Mouse (Mus musculus) forebrain, embryonic 13.5 days (tissue): ENCODE results near the gene Mrpl20. TPM values are rescaled to one million over a fixed set of nuclear protein-coding genes. Genes with fewer than 3 reads are reported as not detected.
"Not testable (repeated sequence)": the region's sequence is repeated elsewhere in the genome, so short reads cannot be mapped to it uniquely, and the experiment has no call there.

Experiments
- ATAC-seq: fragments of 200-750 bp; cut with Nextera tagmentation; 2 replicates; pipeline ENCODE4 v1.8.0; 2017
- H3K27ac ChIP-seq: fragments of 300-500 bp; sonication (generic); 2 replicates; pipeline ENCODE4 v1.5.1; 2015; ENCODE audit warnings: inconsistent platforms, mild to moderate bottlenecking, moderate library complexity
- H3K27me3 ChIP-seq: fragments of 300-500 bp; sonication (generic); 2 replicates; pipeline ENCODE4 v1.6.1; 2015; ENCODE audit warnings: mild to moderate bottlenecking, inconsistent platforms
- H3K36me3 ChIP-seq: fragments of 300-500 bp; sonication (generic); 2 replicates; pipeline ENCODE4 v1.6.1; 2015; ENCODE audit warnings: mild to moderate bottlenecking, inconsistent platforms; ENCODE audit not compliant: poor library complexity, severe bottlenecking
- H3K4me1 ChIP-seq: fragments of 300-500 bp; sonication (generic); 2 replicates; pipeline ENCODE4 v1.6.1; 2015; ENCODE audit warnings: inconsistent platforms
- H3K4me2 ChIP-seq: fragments of 300-500 bp; sonication (generic); 2 replicates; pipeline ENCODE4 v1.6.1; 2015; ENCODE audit warnings: inconsistent platforms, mild to moderate bottlenecking, moderate library complexity
- H3K4me3 ChIP-seq: fragments of 300-500 bp; sonication (generic); 2 replicates; pipeline ENCODE4 v1.5.1; 2015; ENCODE audit warnings: mild to moderate bottlenecking, inconsistent platforms
- H3K9ac ChIP-seq: fragments of 300-500 bp; sonication (generic); 2 replicates; pipeline ENCODE4 v1.6.1; 2015; ENCODE audit warnings: mild to moderate bottlenecking, inconsistent platforms
- H3K9me3 ChIP-seq: fragments of 300-500 bp; sonication (generic); replicated peaks from 2 replicates; pipeline ENCODE4 v1.6.1; 2016; ENCODE audit warnings: inconsistent platforms
- WGBS: fragments of 180-500 bp; shearing (Covaris S2); methylation state at CpG from one replicate; pipeline ENCODE4 v1.1.7; 2015; 5-methylcytosine and 5-hydroxymethylcytosine counted together
- polyA plus RNA-seq: library from polyadenylated mRNA; unstranded; fragments of >200 nt; fragmentation: Nextera tagmentation; extraction: Ambion mirVana; gene quantifications from 2 replicates; pipeline ENCODE4 v1.2.1, GENCODE M21; 2015

The Mrpl20 gene
- polyA plus RNA-seq, 1 experiment from 2014 or later: 266 TPM

DNA sequence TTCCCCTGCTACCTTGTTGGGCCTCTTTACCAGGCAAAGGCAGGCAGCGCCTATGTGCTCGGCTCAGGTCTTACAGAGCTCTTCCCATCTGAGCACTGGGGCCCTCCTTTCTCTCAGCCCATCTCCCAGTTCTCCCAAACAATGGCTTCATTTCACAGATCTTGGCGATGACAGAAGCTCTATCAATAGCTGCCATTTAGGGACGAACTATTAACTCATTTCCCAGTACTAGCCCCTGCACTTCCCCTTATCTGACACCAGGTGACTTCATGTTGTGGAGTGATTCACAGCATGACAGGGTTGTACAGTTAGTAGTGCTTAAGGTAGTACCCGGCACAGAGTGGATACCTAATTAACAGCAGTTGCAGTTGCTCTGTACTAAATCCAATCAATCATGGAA lies 16.9 kb upstream of the Mrpl20 start, which contains the start of gene Tmem88b:
Gene Tmem88b, minus strand, starts transcription at position 56 of the 400 bp plus-strand sequence.
- no peaks in the 10 kb centered on the region for H3K27me3 ChIP-seq
- ATAC-seq: no peak
- peak within 1 kb of the TSS; percentile 84; the same call in 1 of the 2 replicates for H3K9ac ChIP-seq
- H3K4me2 ChIP-seq: peak within 1 kb of the TSS; percentile 80
- WGBS: 64% methylated on average over 5 of the region's 5 CpGs
- H3K36me3 ChIP-seq: no peaks in the 10 kb centered on the region
- no peaks in the 10 kb centered on the region for H3K9me3 ChIP-seq
- H3K27ac ChIP-seq: no peak within 1 kb of the TSS
- peak within 1 kb of the TSS; percentile 65 for H3K4me3 ChIP-seq
- H3K4me1 ChIP-seq: peaks cover 15% of the 10 kb centered on the region

DNA sequence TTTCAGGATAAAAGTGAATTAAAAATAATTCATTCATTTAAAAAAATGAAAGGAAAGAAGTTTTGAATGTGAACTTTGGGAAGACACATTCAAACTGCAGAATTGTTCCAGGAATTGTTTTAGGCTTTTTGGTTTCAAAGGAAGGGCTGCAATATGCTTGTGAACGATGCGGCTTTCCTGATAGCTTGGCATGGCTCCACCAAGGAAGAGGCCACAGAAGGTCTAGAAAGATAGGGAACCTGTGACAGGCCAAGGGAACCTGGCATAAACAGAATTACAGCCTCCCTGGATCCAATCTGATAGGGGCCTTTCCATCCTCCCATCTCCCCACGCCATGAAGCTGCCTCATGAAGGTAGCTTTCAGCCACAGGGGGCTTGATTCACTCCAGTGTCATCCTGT lies 14.4 kb upstream of the Mrpl20 start:
- Histone ChIP-seq H3K27ac (no peak overlapping the region), H3K36me3 (no peaks in the 10 kb centered on the region), H3K4me1 (peaks cover 13% of the 10 kb centered on the region), H3K4me3 (no peak overlapping the region), H3K9ac (no peak overlapping the region), H3K4me2 (no peak overlapping the region), H3K9me3 (no peaks in the 10 kb centered on the region), H3K27me3 (peaks cover 10% of the 10 kb centered on the region)
- ATAC-seq: no peak
- WGBS: 79% methylated on average over 3 of the region's 3 CpGs

DNA sequence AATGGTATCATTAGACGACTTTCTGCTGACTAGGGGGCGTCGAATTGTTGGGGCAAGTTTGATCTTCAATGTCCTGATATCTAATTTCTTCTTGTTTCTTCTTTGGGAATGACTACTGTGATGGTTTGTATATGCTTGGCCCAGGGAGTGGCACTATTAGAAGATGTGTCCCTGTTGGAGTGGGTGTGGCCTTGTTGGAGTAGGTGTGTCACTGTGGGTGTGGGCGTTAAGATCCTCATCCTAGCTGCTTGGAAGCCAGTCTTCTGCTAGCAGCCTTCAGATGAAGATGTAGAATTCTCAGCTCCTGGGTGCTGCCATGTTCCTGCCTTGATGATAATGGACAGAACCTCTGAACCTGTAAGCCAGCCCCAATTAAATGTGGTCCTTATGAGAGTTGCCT lies 13.8 kb upstream of the Mrpl20 start:
- H3K4me2 ChIP-seq, H3K4me3 ChIP-seq, H3K36me3 ChIP-seq, H3K27ac ChIP-seq, H3K9ac ChIP-seq, ATAC-seq, H3K4me1 ChIP-seq, H3K9me3 ChIP-seq: not testable (repeated sequence)
- H3K27me3 ChIP-seq: peaks cover 10% of the 10 kb centered on the region
- WGBS: 86% methylated on average over 4 of the region's 4 CpGs

DNA sequence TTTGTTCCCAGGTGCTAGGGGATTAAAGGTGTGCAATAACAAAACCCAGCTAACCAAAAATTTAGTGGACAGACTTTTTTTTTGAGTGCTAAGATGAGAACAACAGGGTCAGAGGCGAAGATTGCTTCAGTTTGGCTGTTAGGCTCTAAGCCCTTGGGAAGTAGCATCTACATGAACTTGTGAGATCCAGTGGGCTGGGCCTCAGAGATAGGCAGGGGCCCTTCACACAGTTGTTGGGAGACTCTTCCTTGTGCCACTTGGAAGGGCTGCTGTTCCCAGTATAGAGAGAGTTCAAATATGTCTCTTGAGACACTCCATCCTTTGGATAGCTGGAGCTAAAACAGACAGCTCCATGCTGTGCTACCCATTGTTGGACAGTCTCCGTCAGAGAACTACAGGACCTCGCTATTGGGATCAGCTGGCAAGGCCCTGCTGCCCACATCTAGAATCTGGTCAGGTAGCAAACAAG lies 12.6 kb upstream of the Mrpl20 start, which contains the start of gene Ankrd65:
Gene Ankrd65, plus strand, starts transcription at position 419 of the 469 bp plus-strand sequence.
- Histone ChIP-seq H3K4me3 (no peak within 1 kb of the TSS), H3K27me3 (peaks cover 10% of the 10 kb centered on the region), H3K9me3 (no peaks in the 10 kb centered on the region), H3K4me1 (peaks cover 3% of the 10 kb centered on the region; the same call in 1 of the 2 replicates), H3K9ac (no peak within 1 kb of the TSS), H3K27ac (no peak within 1 kb of the TSS), H3K4me2 (no peak within 1 kb of the TSS), H3K36me3 (no peaks in the 10 kb centered on the region)
- ATAC-seq: no peak
- 76% methylated on average over 3 of the region's 3 CpGs for WGBS

DNA sequence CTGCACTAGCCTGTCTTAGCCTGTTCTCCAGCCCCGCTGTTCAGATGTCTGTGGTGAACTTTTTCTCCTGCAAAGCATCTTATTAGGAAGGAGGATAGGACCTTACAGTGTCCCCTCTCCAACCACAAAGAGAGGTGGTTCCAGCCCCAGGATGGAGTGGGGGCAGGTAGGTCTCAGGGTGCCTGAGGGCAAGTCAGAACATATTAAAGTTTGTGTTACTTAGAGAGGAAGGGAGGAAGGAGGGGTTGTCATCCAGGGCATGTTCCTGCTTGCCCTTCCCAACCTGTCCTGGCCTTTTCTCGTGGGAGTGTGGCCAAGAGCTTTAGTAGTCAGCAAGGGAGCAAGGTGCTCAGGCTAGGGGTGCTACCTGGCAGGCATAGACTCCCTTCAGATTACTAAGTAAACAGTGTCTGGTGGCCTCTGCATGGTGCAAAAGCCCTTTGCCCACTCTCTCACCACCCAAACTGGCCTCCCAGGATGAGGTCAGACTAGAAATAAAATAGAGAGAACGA lies 12.0 kb upstream of the Mrpl20 start:
- no peaks in the 10 kb centered on the region for H3K4me1 ChIP-seq
- H3K9me3 ChIP-seq: no peaks in the 10 kb centered on the region
- no peak overlapping the region for H3K4me3 ChIP-seq
- peaks cover 10% of the 10 kb centered on the region for H3K27me3 ChIP-seq
- WGBS: 70% methylated on average over 3 of the region's 3 CpGs
- H3K4me2 ChIP-seq: no peak overlapping the region
- no peaks in the 10 kb centered on the region for H3K36me3 ChIP-seq
- ATAC-seq: no peak
- H3K27ac ChIP-seq: no peak overlapping the region
- no peak overlapping the region for H3K9ac ChIP-seq

DNA sequence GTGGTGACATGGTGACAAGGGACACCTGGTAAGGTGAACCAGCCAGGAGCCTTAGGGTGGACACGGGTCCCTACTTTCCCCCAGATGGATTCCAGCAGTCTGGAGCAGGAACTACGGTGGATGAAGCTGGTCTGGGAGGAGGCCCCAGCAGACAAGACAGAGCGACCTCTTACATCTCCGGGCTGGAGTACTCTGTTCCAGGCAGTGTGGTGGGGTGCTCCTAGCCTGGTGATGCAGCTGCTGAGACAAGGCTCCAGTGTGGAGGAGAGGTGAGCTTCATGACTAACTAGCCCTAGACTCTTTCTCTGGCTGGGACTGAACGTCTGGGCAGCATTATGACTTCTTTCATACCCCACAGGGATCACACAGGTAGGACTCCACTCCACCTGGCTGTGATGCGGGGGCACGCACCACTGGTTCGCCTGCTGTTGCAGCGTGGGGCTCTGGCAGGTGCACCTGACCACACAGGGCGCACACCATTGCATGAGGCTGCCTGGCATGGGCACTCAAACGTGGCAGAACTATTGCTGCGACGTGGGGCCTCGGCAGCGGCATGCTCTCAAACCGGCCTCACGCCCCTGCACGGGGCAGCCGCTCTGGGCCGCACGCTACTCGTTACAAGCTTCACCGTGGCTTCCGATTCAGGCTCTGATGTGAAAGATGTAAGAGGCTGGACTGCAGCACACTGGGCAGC lies 11.3 kb upstream of the Mrpl20 start:
- WGBS: 79% methylated on average over 24 of the region's 24 CpGs
- no peaks in the 10 kb centered on the region for H3K9me3 ChIP-seq
- H3K4me3 ChIP-seq: no peak overlapping the region
- H3K27me3 ChIP-seq: peaks cover 10% of the 10 kb centered on the region
- no peaks in the 10 kb centered on the region for H3K36me3 ChIP-seq
- H3K4me2 ChIP-seq: no peak overlapping the region
- H3K4me1 ChIP-seq: no peaks in the 10 kb centered on the region
- no peak overlapping the region for H3K27ac ChIP-seq
- ATAC-seq: no peak
- no peak overlapping the region for H3K9ac ChIP-seq

DNA sequence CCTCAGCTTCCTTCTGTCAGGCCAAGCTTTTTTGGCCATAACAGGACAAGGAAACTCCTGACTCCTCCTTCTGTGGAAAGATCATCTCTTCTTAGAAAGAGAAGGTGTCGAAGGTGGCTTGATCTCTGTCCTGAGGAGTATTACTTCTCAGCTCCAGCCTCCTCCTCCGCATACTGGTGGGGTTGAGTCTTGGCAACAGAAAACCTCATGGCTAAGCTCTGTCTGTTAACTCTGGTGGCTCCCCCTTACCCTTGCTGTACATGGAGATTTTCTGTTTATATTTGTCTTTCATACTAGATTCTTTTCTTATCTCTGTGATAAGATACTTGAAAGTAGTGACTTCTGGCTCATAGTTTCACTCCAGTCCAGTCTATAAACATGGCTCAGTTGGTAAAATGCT lies 8.9 kb upstream of the Mrpl20 start:
- Histone ChIP-seq H3K9ac (no peak overlapping the region), H3K4me3 (no peak overlapping the region), H3K4me2 (no peak overlapping the region), H3K27me3 (peaks cover 10% of the 10 kb centered on the region), H3K36me3 (no peaks in the 10 kb centered on the region), H3K27ac (no peak overlapping the region), H3K4me1 (no peaks in the 10 kb centered on the region), H3K9me3 (no peaks in the 10 kb centered on the region)
- 79% methylated on average over 2 of the region's 2 CpGs for WGBS
- no peak for ATAC-seq

DNA sequence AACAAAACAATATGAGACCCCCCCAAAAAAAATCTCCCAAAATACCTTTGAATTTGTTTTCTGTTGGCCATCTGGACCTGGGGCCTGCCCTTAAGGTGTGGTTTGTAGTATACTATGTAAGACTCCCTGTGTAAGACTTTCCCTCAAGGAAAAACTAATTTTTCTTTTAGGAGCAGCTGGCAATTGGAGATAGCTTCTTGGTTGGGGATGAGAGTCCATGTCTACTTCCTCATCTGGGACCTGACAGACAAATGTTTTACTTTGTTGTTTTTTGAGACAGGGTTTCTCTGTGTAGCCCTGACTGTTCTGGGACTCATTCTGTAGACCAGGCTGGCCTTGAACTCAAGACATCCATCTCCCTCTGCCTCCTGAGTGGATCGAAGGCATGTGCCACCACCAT lies 603 bp upstream of the Mrpl20 start:
- Histone ChIP-seq H3K36me3 (peaks cover 7% of the 10 kb centered on the region; the same call in 1 of the 2 replicates), H3K4me1 (peaks cover 23% of the 10 kb centered on the region), H3K9me3 (no peaks in the 10 kb centered on the region), H3K4me2 (no peak overlapping the region), H3K4me3 (no peak overlapping the region), H3K27me3 (no peaks in the 10 kb centered on the region), H3K27ac (no peak overlapping the region), H3K9ac (no peak overlapping the region)
- ATAC-seq: no peak
- 100% methylated on average over 1 of the region's 1 CpGs for WGBS

DNA sequence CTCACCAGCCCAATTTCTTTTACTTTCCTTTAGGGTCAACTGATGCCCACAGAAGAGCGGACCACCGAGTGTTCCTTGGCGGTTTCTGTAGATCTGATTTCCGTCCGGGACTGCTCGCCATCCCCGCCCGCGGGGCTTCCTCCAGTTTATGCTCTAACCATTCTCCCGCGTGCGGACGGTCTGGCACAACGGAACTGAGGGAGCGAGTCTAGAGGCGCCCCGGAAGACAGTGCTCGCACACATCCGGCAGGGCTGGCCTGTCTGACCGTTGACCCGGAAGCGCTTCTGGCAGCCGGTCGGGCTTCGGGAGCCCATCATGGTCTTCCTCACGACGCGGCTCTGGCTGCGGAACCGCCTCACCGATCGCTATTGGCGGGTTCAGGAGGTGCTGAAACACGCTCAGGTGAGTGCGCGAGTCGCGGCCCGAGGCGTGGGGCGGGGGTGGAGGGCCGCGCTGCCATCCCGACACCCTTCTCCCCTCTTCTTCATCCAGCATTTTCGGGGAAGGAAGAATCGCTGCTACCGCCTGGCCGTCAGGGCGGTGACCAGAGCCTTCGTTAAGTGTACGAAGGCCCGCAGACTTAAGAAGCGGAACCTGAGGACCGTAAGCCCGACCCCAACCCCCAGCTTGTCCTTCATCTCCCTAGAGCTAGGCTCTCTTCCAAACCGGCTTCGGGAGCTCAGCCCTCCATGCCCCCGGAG lies 813 bp downstream of the Mrpl20 start:
- Histone ChIP-seq H3K9me3 (no peaks in the 10 kb centered on the region), H3K36me3 (peaks cover 20% of the 10 kb centered on the region), H3K4me3 (peak overlapping the region; percentile 89), H3K4me1 (peaks cover 23% of the 10 kb centered on the region), H3K4me2 (peak overlapping the region; percentile 88), H3K27me3 (no peaks in the 10 kb centered on the region), H3K9ac (peak overlapping the region; percentile 87), H3K27ac (peak overlapping the region; percentile 42; the same call in 1 of the 2 replicates)
- whole genome bisulfite sequencing: under 1% methylated on average over 58 of the region's 58 CpGs
- peak; percentile 99 for ATAC-seq

DNA sequence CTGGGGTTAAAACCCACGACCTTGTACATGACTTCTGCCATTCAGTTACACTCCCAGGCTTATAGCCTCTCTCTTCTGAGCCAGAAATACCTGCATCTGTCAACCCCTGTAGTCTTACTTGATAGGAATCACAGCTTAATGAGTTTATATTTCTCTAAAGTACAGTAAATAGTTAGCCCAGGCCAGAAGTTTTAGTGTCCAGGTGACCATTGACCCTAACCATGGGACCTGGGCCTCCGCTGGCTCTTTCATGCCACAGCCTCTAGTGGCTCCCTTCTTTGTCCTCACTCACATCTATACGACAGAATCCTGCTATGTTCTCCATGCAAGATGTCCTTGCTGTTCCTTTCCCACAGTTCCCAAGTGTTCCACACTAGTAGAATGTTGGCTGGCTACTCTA lies 5.2 kb downstream of the Mrpl20 start:
- no peaks in the 10 kb centered on the region for H3K9me3 ChIP-seq
- no peak overlapping the region for H3K4me2 ChIP-seq
- peaks cover 29% of the 10 kb centered on the region for H3K4me1 ChIP-seq
- no peaks in the 10 kb centered on the region for H3K27me3 ChIP-seq
- H3K27ac ChIP-seq: no peak overlapping the region
- 86% methylated on average over 3 of the region's 3 CpGs for WGBS
- ATAC-seq: no peak
- peaks cover 49% of the 10 kb centered on the region for H3K36me3 ChIP-seq
- no peak overlapping the region for H3K4me3 ChIP-seq
- no peak overlapping the region for H3K9ac ChIP-seq

DNA sequence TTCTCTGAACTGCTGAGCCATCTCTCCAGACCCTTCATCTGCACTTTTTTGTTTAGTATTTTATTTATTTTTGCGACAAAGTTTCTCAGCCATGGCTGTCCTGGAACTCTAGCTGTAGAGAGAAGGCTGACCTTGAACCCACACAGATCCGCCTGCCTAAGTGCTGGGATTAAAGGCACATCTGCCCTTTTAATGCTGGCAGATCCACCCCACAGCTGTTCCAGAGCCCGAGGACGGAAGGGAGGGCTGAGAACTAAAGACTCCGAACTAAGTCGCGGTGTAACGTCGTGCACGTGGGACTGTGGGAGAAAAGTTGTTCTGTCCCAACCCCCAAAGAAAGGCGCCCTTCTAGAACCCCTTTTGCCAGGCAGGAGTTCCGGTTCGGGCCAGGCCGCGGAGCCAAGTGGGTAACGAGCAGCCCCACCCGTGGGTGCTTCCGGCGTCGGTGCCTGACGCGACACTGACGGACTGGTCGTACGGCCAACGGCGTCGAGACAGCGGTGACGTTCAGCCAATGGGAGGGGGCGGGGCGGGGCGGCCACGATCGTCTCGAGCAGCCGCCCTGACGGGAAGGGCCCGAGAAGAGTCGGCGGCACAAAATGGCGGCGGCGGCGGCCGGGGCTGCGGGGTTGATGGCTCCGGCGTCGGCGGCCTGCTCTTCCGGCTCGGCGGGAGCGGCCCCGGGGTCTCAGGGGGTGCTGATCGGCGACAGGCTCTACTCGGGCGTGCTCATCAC lies 9.4 kb downstream of the Mrpl20 start, which contains the start of gene Ccnl2:
Gene Ccnl2, plus strand, starts transcription at position 561 of the 736 bp plus-strand sequence.
- peak; percentile 100 for ATAC-seq
- under 1% methylated on average over 29 of the region's 60 CpGs for WGBS
- peak within 1 kb of the TSS; percentile 90 for H3K27ac ChIP-seq
- peak within 1 kb of the TSS; percentile 100 for H3K4me3 ChIP-seq
- H3K36me3 ChIP-seq: peaks cover 76% of the 10 kb centered on the region
- peak within 1 kb of the TSS; percentile 73 for H3K4me2 ChIP-seq
- H3K4me1 ChIP-seq: peaks cover 28% of the 10 kb centered on the region
- no peaks in the 10 kb centered on the region for H3K9me3 ChIP-seq
- peak within 1 kb of the TSS; percentile 99 for H3K9ac ChIP-seq
- no peaks in the 10 kb centered on the region for H3K27me3 ChIP-seq
